Mouse (Mus musculus) gastrocnemius, adult 18-20 months (tissue): ENCODE data around the gene Coro7. TPM values are rescaled to one million over a fixed set of nuclear protein-coding genes. Genes with fewer than 3 reads are reported as not detected.

Experiments
- total RNA-seq, 2 experiments: library from RNA; stranded (reverse); gene quantifications; 2 replicates each; pipeline ENCODE4 v1.2.3; 2021

Gene Coro7
- total RNA-seq, 2 experiments from 2014 or later: 13.9 to 14.4 TPM

Other genes starting within 250 kb of the Coro7 start
- gene Srl, start 138.0 kb downstream of the Coro7 start, total RNA-seq: 1,000 to 10,000 TPM; 1,111 to 1,154 TPM
- 1 to 10 TPM; 2.7 to 2.9 TPM for gene Tfap4, start 119.9 kb downstream of the Coro7 start, total RNA-seq
- gene Glis2, start 85.1 kb downstream of the Coro7 start, total RNA-seq: 1 to 10 TPM; 4.0 to 7.3 TPM
- gene Pam16, start 54.8 kb downstream of the Coro7 start, total RNA-seq: 100 to 1,000 TPM; 108 to 113 TPM
- gene Vasn, start 39.8 kb downstream of the Coro7 start, total RNA-seq: 1 to 10 TPM; 4.1 to 5.0 TPM
- 100 to 1,000 TPM in 1 of 2 experiments, 10 to 100 TPM in 1; 91.1 to 101 TPM for gene Dnaja3, start 39.8 kb downstream of the Coro7 start, total RNA-seq
- gene Nmral1, start 39.6 kb upstream of the Coro7 start, total RNA-seq: 1 to 10 TPM; 2.5 to 2.9 TPM
- 10 to 100 TPM; 37.6 to 46.7 TPM for gene Hmox2, start 46.6 kb upstream of the Coro7 start, total RNA-seq
- gene Cdip1, start 110.5 kb upstream of the Coro7 start, total RNA-seq: 10 to 100 TPM; 73.7 to 74.7 TPM
- gene 4930562C15Rik, start 155.6 kb upstream of the Coro7 start, total RNA-seq: not detected
- 10 to 100 TPM; 35.4 to 37.6 TPM for gene Ubald1, start 200.5 kb upstream of the Coro7 start, total RNA-seq
- 10 to 100 TPM; 54.2 to 62.4 TPM for gene Mgrn1, start 206.5 kb upstream of the Coro7 start, total RNA-seq